8 mouse cellular contexts compared by ENCODE assay signal in the genomic region with DNA sequence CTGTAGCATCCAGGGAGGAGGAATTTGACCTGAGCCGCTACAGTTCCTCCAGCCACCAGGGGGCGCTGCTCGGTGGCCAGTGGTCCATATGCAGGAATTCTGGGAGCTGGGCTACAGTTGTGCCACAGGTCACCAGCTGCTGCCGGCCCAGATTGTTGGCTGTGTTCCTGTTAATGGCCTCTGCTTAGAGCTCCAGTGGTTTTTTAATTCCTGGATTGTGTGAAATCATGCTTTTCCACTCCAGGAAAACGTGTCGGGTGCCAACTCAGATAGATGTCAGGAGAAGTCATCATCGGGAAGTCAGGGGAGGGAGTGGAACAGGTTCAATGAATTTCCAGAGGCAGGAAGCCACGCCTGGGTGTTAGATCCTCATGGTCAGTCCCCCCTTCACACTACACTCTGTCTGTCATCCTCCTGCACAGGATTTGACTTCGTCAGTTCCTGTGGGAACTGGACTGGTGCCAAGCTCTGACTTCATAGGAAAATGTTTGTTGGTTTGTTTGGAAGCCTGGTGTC. TPM values are rescaled to one million over a fixed set of nuclear protein-coding genes. Genes with fewer than 3 reads are reported as not detected.
A peak's percentile ranks its signal among the peaks of the same experiment; 100 is the strongest.
DNase-seq lines count a peak whose midpoint lies in the region; ATAC-seq lines count a peak whose summit lies in the region.

No protein-coding gene starts in this region.

- H3K27ac ChIP-seq in embryonic facial prominence, embryonic 15.5 days (replicated peaks): 0 out of 2 replicates have a peak overlapping the region, but pooled peaks have one; percentile 0

- intact Hi-C loops in heart, postnatal 10 days (cut with DNase I): loop anchor here (2.0 to 5.0 kb wide), 3 partner anchors 48 to 125 kb away; no protein-coding TSS in a partner anchor

- peak overlapping the region; percentile 35 for H3K4me2 ChIP-seq in embryonic facial prominence, embryonic 15.5 days (replicated peaks)

- DNase-seq in MN1 (ENCODE audit: low spot score): peak; percentile 93
- DNase-seq in brain, adult 2 months (ENCODE audit: low read depth, low spot score): peak; percentile 79
- DNase-seq in heart, postnatal 10 days: peak; percentile 83 to 86
- DNase-seq in large intestine, adult 2 months (ENCODE audit: low read depth, low spot score): peak; percentile 19
- DNase-seq in lung, postnatal 4 days: peak; percentile 82 to 84
- peak; percentile 53 to 59 for DNase-seq in right cerebral cortex, postnatal 10 days (ENCODE audit: low spot score in 2 of 2)
- no peak for DNase-seq in frontal cortex, postnatal 14 days (ENCODE audit: low spot score in 2 of 2)

- H3K9me3 ChIP-seq in embryonic facial prominence, embryonic 15.5 days (replicated peaks): no peaks in the 10 kb centered on the region

- H3K4me1 ChIP-seq in embryonic facial prominence, embryonic 15.5 days: 0 out of 2 replicates have a peak, but pooled peaks cover 9% of the 10 kb centered on the region

- H3K36me3 ChIP-seq in embryonic facial prominence, embryonic 15.5 days: no peaks in the 10 kb centered on the region

- WGBS in embryonic facial prominence, embryonic 15.5 days: 24% methylated on average over 9 of the region's 9 CpGs
- 11% methylated on average over 9 of the region's 9 CpGs for WGBS in large intestine, adult 2 months

- H3K27me3 ChIP-seq in embryonic facial prominence, embryonic 15.5 days: 0 out of 2 replicates have a peak, but pooled peaks cover 2% of the 10 kb centered on the region

- ATAC-seq in embryonic facial prominence, embryonic 15.5 days (ENCODE audit: insufficient number of reproducible peaks, low FRiP score, low TSS enrichment, low read depth): peak; percentile 59; the same call in 1 of the 2 replicates

- peak overlapping the region; percentile 21 for H3K4me3 ChIP-seq in embryonic facial prominence, embryonic 15.5 days (replicated peaks)

- no peak overlapping the region for H3K9ac ChIP-seq in embryonic facial prominence, embryonic 15.5 days

RNA-seq across cellular contexts. Expression of a gene that starts 13.0 kb away (rescaled TPM):
- 12.6 and 12.7 TPM in 2 replicates for polyA plus RNA-seq in embryonic facial prominence, embryonic 15.5 days (2015; fragmentation: Nextera tagmentation; extraction: Ambion mirVana)
- 10 to 100 TPM; 15.4 to 17.7 TPM for total RNA-seq in heart, postnatal 10 days (2021)
- polyA plus RNA-seq in large intestine, adult 2 months (2012; rRNA removed): 11.2 and 14.7 TPM in 2 replicates

RNA-seq across cellular contexts. Expression of a gene that starts 39.1 kb away (rescaled TPM):
- polyA plus RNA-seq in embryonic facial prominence, embryonic 15.5 days (2015; fragmentation: Nextera tagmentation; extraction: Ambion mirVana): 0.38 and 0.48 TPM in 2 replicates
- not detected for total RNA-seq in heart, postnatal 10 days (2021)
- 0.33 and 0.38 TPM in 2 replicates for polyA plus RNA-seq in large intestine, adult 2 months (2012; rRNA removed)

RNA-seq across cellular contexts. Expression of a gene that starts 48.8 kb away (rescaled TPM):
- polyA plus RNA-seq in embryonic facial prominence, embryonic 15.5 days (2015; fragmentation: Nextera tagmentation; extraction: Ambion mirVana): not detected in 2 replicates
- not detected for total RNA-seq in heart, postnatal 10 days (2021)
- 4.1 and 12.5 TPM in 2 replicates for polyA plus RNA-seq in large intestine, adult 2 months (2012; rRNA removed)

RNA-seq across cellular contexts. Expression of a gene that starts 58.6 kb away (rescaled TPM):
- 10.7 and 12.8 TPM in 2 replicates for polyA plus RNA-seq in embryonic facial prominence, embryonic 15.5 days (2015; fragmentation: Nextera tagmentation; extraction: Ambion mirVana)
- 10 to 100 TPM; 18.6 to 20.3 TPM for total RNA-seq in heart, postnatal 10 days (2021)
- polyA plus RNA-seq in large intestine, adult 2 months (2012; rRNA removed): 7.4 and 12.1 TPM in 2 replicates

Comparison
In these comparisons a context has a peak if more than half of its experiments do, and no peak if none do; other contexts are left out.
1. DNase-seq: peak in MN1 (single experiment), brain, adult 2 months (single experiment), heart, postnatal 10 days (2 of 2), large intestine, adult 2 months (single experiment), lung, postnatal 4 days (2 of 2) and right cerebral cortex, postnatal 10 days (2 of 2); none in frontal cortex, postnatal 14 days (0 of 2).